Mouse (Mus musculus) forebrain, embryonic 14.5 days (tissue): ENCODE measurements around the gene Acss3. TPM values are rescaled to one million over a fixed set of nuclear protein-coding genes. Genes with fewer than 3 reads are reported as not detected.

Experiments
- ATAC-seq: fragments of 200-750 bp; cut with Nextera tagmentation; 2 replicates; pipeline ENCODE4 v1.8.0; 2017; ENCODE audit warnings: mild to moderate bottlenecking, moderate library complexity
- DNase-seq: peaks from one replicate; pipeline ENCODE4 v3.0.0-alpha.2; 2015; ENCODE audit warnings: low spot score
- H3K27ac ChIP-seq: fragments of 300-500 bp; sonication (generic); 2 replicates; pipeline ENCODE4 v1.5.1; 2014; ENCODE audit warnings: low read depth, mild to moderate bottlenecking, control low read depth, low read length, moderate library complexity
- H3K27me3 ChIP-seq: fragments of 300-500 bp; sonication (generic); replicated peaks from 2 replicates; pipeline ENCODE4 v1.6.1; 2014; ENCODE audit warnings: low read length, control low read depth, mixed read lengths; ENCODE audit not compliant: control insufficient read depth, insufficient read depth
- H3K36me3 ChIP-seq: fragments of 300-500 bp; sonication (generic); 2 replicates; pipeline ENCODE4 v1.6.1; 2014; ENCODE audit warnings: low read length, control low read depth; ENCODE audit not compliant: control insufficient read depth, insufficient read depth
- H3K4me1 ChIP-seq: fragments of 300-500 bp; sonication (generic); 2 replicates; pipeline ENCODE4 v1.6.1; 2014; ENCODE audit warnings: antibody characterized with exemption, low read length, control low read depth; ENCODE audit not compliant: control insufficient read depth, insufficient read depth
- H3K4me2 ChIP-seq: fragments of 300-500 bp; sonication (generic); 2 replicates; pipeline ENCODE4 v1.6.1; 2014; ENCODE audit warnings: mild to moderate bottlenecking, control low read depth, low read length
- H3K4me3 ChIP-seq: fragments of 300-500 bp; sonication (generic); 2 replicates; pipeline ENCODE4 v1.5.1; 2014; ENCODE audit warnings: low read depth, low read length, control low read depth
- H3K9ac ChIP-seq: fragments of 300-500 bp; sonication (generic); 2 replicates; pipeline ENCODE4 v1.6.1; 2014; ENCODE audit warnings: mild to moderate bottlenecking, low read length, control low read depth, moderate library complexity
- H3K9me3 ChIP-seq: fragments of 300-500 bp; sonication (generic); replicated peaks from 2 replicates; pipeline ENCODE4 v1.6.1; 2016; ENCODE audit warnings: low read length, control low read depth, mixed read lengths; ENCODE audit not compliant: control insufficient read depth
- WGBS: fragments of 180-500 bp; shearing (Covaris S2); extraction: QIAGEN DNeasy Blood & Tissue Kit; methylation state at CpG from one replicate; pipeline ENCODE4 v1.1.7; 2014; 5-methylcytosine and 5-hydroxymethylcytosine counted together
- polyA plus RNA-seq: library from polyadenylated mRNA; unstranded; fragments of >200 nt; fragmentation: Nextera tagmentation; extraction: Ambion mirVana; gene quantifications from 2 replicates; pipeline ENCODE4 v1.2.1, GENCODE M21; 2014

Acss3 gene
- polyA plus RNA-seq, 1 experiment from 2014 or later, result 0.55 TPM

- DNase-seq (no peak), ATAC-seq (no peak)
- H3K27ac ChIP-seq, result no peak overlapping the region
- H3K27me3 ChIP-seq, result no peaks in the 10 kb centered on the region
- no peak overlapping the region for H3K4me3 ChIP-seq
- H3K36me3 ChIP-seq, result no peaks in the 10 kb centered on the region
- 87% methylated on average over 2 of the region's 2 CpGs for WGBS
- H3K9me3 ChIP-seq, result no peaks in the 10 kb centered on the region
- H3K4me1 ChIP-seq, result no peaks in the 10 kb centered on the region; the same call in none of the 2 replicates
- H3K9ac ChIP-seq, result no peak overlapping the region
- H3K4me2 ChIP-seq, result no peak overlapping the region
These were observed 4.3 kb downstream of the Acss3 start for GRCm38 (mm10) chr10:107119135-107119534.

- WGBS, result 76% methylated on average over 4 of the region's 4 CpGs
- DNase-seq, result no peak
- Histone ChIP-seq H3K4me3 (no peak overlapping the region), H3K9ac (no peak overlapping the region), H3K4me2 (no peak overlapping the region), H3K27ac (no peak overlapping the region), H3K4me1 (no peaks in the 10 kb centered on the region), H3K27me3 (no peaks in the 10 kb centered on the region), H3K9me3 (no peaks in the 10 kb centered on the region), H3K36me3 (no peaks in the 10 kb centered on the region)
- no peak for ATAC-seq
These were observed 6.7 kb downstream of the Acss3 start for GRCm38 (mm10) chr10:107116709-107117267.

- no peaks in the 10 kb centered on the region for H3K36me3 ChIP-seq
- DNase-seq, result peak; percentile 62
- no peaks in the 10 kb centered on the region for H3K4me1 ChIP-seq
- H3K4me3 ChIP-seq, result no peak overlapping the region
- no peaks in the 10 kb centered on the region for H3K27me3 ChIP-seq
- no peak overlapping the region for H3K9ac ChIP-seq
- no peak overlapping the region for H3K4me2 ChIP-seq
- 12% methylated on average over 1 of the region's 1 CpGs for WGBS
- H3K27ac ChIP-seq, result no peak overlapping the region
- ATAC-seq, result peak; percentile 76; the same call in 1 of the 2 replicates
- H3K9me3 ChIP-seq, result no peaks in the 10 kb centered on the region
These were observed 7.4 kb downstream of the Acss3 start for GRCm38 (mm10) chr10:107115930-107116642.

- ATAC-seq (no peak), DNase-seq (no peak)
- Histone ChIP-seq H3K4me3 (no peak overlapping the region), H3K27me3 (no peaks in the 10 kb centered on the region), H3K4me1 (no peaks in the 10 kb centered on the region), H3K27ac (no peak overlapping the region), H3K4me2 (no peak overlapping the region), H3K9me3 (no peaks in the 10 kb centered on the region), H3K9ac (no peak overlapping the region), H3K36me3 (no peaks in the 10 kb centered on the region)
- WGBS, result 47% methylated on average over 1 of the region's 1 CpGs
These were observed 8.3 kb downstream of the Acss3 start for GRCm38 (mm10) chr10:107115121-107115520.

- ATAC-seq (peak; percentile 93), DNase-seq (peak; percentile 83)
- H3K9ac ChIP-seq, result no peak overlapping the region
- H3K4me3 ChIP-seq, result no peak overlapping the region
- no peak overlapping the region for H3K4me2 ChIP-seq
- H3K27ac ChIP-seq, result no peak overlapping the region
- no peaks in the 10 kb centered on the region for H3K36me3 ChIP-seq
- no peaks in the 10 kb centered on the region for H3K9me3 ChIP-seq
- 22% methylated on average over 3 of the region's 3 CpGs for whole genome bisulfite sequencing
- H3K27me3 ChIP-seq, result no peaks in the 10 kb centered on the region
- H3K4me1 ChIP-seq, result no peaks in the 10 kb centered on the region
These were observed 29.0 kb downstream of the Acss3 start for GRCm38 (mm10) chr10:107094452-107094851.

GRCm38 (mm10) chr10:107053846-107054624, 69.4 kb downstream of the Acss3 start:
- DNase-seq, result no peak
- Histone ChIP-seq H3K36me3 (no peaks in the 10 kb centered on the region), H3K27me3 (no peaks in the 10 kb centered on the region), H3K4me3 (no peak overlapping the region), H3K9ac (no peak overlapping the region), H3K9me3 (no peaks in the 10 kb centered on the region), H3K27ac (no peak overlapping the region), H3K4me2 (no peak overlapping the region), H3K4me1 (no peaks in the 10 kb centered on the region)
- 76% methylated on average over 4 of the region's 4 CpGs for WGBS
- ATAC-seq, result no peak

GRCm38 (mm10) chr10:107050489-107050888, 73.0 kb downstream of the Acss3 start:
- Histone ChIP-seq H3K27ac (no peak overlapping the region), H3K27me3 (no peaks in the 10 kb centered on the region), H3K4me1 (no peaks in the 10 kb centered on the region), H3K36me3 (no peaks in the 10 kb centered on the region), H3K4me3 (no peak overlapping the region), H3K9ac (no peak overlapping the region), H3K9me3 (no peaks in the 10 kb centered on the region), H3K4me2 (no peak overlapping the region)
- ATAC-seq (no peak), DNase-seq (no peak)
- WGBS, result 88% methylated on average over 2 of the region's 2 CpGs

GRCm38 (mm10) chr10:107042656-107043055, 80.8 kb downstream of the Acss3 start:
- no peak overlapping the region for H3K9ac ChIP-seq
- no peaks in the 10 kb centered on the region for H3K27me3 ChIP-seq
- no peaks in the 10 kb centered on the region for H3K4me1 ChIP-seq
- no peaks in the 10 kb centered on the region for H3K36me3 ChIP-seq
- ATAC-seq (no peak), DNase-seq (no peak)
- H3K9me3 ChIP-seq, result no peaks in the 10 kb centered on the region
- WGBS, result 93% methylated on average over 1 of the region's 1 CpGs
- H3K4me2 ChIP-seq, result no peak overlapping the region
- no peak overlapping the region for H3K4me3 ChIP-seq
- no peak overlapping the region for H3K27ac ChIP-seq

- 93% methylated on average over 2 of the region's 2 CpGs for WGBS
These were observed 82.6 kb downstream of the Acss3 start for GRCm38 (mm10) chr10:107040837-107041236.

More at GRCm38 (mm10) chr10:107040837-107041236, 82.6 kb downstream of the Acss3 start:
- Histone ChIP-seq H3K36me3 (no peaks in the 10 kb centered on the region), H3K4me1 (no peaks in the 10 kb centered on the region), H3K9ac (no peak overlapping the region), H3K4me3 (no peak overlapping the region), H3K27ac (no peak overlapping the region), H3K27me3 (no peaks in the 10 kb centered on the region), H3K4me2 (no peak overlapping the region), H3K9me3 (no peaks in the 10 kb centered on the region)
- ATAC-seq, result no peak
- DNase-seq, result no peak
